Mouse (Mus musculus) fat pad, adult 2 months (tissue): ENCODE data around the gene Zc3hc1.

Experiments used
- DNase-seq: peaks from one replicate; pipeline ENCODE4 v3.0.0-alpha.2; 2011; ENCODE audit warnings: low read depth, low spot score; ENCODE audit errors: extremely low read depth

The Zc3hc1 gene

DNA sequence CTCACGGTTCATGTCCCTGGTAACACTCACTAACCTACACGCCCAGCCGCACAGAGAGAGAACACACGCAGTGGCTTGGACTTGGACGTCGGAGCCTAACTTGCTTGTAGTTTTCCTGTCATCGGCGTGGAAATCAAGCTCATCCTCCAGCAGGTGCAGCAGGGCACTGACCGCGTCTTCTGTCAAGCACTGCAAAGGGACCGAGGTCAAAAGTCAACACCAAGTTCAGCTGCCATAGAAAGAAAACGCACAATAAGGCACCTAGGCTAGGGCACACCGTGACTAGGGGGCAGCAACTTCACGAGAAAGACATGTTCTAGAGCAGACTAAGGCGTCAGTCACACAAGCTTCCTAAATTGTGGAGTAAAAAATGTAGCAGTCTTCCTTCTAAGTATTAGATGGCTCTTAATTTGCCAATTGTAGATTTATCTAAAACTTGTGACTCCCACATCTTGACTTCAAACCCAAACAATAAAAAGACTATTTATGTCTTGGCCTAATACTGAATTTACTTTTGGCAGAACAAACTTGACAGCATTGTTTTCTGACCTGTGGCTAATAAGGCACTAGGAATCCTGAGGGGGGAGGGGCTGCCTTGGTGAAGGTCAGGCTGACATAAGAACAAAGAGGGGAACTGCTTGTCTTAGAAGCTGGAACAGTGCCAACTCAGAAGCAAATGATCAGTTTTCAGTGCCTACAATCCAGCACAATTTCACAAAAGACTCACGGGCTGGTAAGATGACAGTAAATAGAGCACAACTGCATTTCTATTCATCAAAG is 15.9 kb downstream of the Zc3hc1 start:
- no peak for DNase-seq

DNA sequence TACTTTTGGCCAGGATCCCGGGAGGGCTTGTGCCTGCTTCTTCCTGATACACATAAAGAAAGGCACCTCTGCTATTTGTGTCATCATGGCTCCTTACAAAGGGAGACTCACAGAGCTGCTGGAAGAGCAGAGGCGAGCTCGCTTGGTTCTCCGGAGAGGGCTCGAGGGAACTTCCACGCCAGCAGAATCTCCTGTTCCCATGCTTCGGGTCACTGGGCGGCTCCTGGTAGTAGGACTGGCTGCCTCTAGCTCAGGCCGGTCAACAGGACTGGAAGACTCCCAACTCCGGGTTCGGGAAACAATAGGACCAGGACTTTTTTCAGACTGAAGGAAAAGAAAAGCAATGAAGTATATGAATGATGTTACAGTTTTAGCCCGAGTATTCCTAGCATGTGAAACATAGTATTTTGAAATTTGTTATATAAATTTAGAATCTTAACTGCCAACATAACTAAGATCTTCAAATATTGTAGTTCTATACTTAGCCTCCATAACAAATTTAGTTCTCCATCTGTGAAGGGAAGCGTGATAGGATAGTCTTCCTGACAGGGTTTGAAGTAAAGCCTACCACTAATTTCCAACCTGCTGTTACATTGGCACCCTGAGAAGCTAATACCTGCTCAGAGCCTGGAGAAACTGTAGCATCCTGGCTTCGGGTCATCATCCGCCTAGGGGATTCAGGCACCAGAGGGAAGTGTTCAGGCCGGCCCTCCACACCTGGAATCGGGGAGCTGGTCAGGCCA is 18.0 kb downstream of the Zc3hc1 start:
- DNase-seq, result no peak

DNA sequence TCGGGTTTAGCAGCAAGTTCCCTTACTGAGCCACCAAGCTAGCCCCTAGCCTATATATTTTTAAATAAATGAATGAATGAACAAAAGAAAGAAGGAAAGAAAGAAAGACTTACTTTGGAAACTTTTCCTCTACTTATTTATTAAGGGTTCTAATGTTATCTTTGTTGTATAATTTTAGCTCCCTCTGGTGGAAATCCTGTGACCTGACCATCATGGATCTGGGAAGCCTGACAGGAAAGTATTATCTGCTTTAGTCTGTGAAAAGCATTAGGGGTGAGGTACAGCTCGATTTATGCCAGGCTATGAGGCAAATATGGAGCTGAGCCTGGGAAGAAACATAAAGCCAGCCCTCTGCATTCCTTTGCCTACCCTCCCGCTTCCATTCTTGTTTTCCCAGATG is 21.5 kb downstream of the Zc3hc1 start:
- DNase-seq, result no peak

DNA sequence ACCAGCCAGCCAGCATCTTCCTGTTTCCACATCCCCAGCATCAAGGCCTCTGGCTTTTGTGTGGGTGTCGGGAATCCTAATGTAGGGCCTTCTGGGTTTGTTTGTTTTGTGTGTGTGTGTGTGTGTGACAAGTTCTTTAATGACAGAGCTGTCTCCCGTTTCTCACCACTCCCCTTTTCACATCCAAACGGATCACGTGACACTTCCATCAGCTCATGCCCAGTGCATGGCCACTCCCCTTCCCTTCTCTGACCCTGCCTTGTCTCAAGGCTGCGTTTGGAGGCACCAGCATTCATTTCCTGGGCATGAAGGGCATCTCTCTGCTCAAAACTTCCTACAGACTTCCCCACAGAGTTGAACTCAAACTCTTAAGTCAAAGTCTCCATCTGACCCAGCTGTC is 27.0 kb downstream of the Zc3hc1 start:
- DNase-seq, result no peak

DNA sequence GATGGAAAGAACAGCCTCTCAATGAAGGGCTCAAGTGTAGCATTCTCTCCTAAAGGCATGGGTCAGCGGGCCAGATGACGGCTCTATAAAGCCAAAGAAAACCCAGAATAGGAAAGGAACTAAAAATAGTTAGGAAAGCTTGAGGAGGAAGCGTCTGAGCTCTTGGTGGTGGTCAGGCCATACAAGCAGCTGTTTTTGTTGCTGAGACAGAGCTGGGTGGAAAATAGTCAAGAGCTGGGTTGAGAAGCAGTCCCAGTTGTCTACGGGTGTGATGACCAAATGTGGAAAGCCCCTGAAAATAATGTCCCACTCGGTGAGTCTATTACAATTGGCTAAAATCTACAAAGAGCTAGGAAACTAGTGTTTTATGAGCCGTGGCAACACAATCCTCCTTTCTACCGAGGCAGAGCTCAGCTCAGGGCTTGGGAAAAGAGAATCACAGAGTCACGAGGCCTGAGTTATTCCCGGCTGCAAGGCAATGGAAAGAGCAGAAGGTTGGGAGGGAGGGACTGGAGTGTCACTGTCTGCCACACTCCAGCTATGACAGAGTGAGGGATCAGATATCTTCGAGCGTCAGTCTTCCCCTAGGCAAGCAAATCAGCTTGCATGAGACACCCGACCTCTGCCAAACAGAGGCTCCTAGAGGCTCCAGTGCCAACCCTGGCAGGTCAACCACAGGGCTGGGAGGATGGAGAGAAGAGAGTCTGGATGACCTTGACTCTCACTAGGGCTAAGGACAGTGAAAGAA is 30.9 kb downstream of the Zc3hc1 start:
- DNase-seq, result no peak

DNA sequence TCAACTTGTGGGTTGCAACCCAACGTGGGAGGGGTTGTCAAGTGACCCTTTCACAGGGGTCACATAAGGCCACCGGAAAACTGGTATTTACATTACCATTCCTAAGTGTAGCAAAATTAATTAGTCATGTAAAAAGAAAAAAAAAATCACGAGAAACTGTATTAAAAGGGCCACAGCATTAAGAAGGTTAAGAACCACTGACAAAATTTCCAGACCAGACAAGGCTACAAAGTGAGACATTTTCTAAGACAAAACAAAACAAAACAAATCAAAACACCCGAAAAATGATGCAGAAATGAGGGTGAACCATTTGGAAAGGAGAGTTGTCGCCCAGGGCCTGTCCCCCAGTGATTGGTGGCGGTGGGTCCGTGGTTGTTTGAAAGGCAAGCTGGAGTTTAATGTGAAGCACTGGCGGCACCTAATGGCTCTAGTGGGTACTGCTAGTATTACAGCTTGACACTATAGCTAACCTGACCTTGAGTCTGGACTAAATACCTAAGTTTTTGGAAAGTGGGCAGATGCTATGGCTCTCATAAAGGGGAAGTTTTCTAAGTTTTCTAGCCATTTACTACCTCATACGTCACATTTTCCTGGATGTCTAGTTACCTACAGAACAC is 33.2 kb downstream of the Zc3hc1 start:
- DNase-seq, result no peak

DNA sequence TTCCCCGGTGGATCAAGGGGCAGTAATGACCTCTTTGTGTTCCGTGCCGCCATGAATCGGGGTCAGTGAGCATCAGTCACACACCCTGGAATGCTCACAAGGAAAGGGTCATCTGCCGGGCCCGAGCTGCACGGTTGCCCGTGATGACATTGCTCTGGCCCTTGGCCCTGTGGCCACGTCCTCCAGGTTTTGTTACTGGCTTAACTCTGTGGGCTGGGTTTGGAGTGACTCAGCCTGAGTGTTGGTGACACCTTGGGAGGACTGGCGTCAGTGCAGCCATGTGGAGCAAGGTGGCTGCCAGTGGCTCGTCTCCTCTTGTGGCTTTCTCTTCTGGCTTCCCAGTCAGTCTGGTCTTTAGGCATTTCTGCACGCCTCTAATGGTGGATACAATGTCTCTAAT is 34.1 kb downstream of the Zc3hc1 start:
- no peak for DNase-seq

DNA sequence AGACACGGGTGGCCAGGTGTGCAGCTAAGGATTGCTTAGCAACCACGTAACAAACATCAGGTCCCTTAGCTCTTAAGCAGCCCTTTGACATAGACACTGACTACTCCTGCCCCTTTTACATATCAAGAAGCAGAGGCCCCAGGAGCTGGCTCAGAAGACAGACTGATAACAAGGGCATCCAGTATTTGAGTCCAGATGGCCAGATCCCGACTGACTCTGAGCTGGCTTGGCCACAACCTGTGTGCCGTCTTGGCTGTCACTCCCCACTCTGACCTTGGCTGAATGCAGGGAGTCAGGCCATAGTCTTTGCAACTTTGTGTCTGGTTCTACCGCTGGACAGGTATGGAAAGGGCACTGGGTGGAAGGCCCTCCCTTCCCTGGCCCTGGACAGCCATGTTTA is 34.7 kb downstream of the Zc3hc1 start:
- no peak for DNase-seq

DNA sequence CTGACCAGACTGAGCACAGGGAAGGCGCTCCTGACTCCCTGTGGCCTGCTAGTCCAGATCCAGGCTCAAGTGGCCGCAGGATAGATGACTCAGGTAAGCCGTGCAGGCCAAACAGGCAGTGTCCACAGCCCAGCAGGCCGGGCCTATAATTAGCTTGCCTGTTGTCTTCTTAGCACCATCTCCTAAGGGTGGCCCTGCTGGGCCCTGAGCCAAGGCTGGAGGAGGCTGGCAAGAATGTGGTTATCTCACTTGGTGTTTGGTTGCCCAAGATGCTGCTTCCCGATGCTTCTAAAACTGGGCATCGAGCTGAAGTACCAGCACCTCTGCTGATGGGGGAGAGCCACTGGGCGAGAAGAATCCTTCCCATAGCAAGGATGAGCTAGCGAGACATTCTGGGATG is 35.1 kb downstream of the Zc3hc1 start:
- DNase-seq, result no peak

DNA sequence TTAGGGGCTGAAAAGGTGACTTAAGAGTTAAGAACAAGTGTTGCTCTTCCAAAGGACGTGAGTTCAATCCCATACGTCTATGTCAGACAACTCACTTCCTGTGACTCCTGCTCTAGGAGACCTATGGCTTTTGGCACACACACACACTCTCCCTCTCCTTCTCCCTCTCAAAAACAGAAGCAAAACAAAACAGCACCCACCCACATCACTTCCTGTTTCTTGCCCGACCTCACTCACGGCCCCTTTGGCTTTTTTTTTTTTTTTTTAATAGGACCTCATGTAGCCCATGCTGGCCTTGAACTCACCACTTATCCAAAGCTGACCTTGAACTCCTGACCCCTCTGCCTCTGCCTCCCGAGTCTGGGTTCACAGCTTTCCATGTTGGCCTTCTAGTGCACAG is 36.1 kb downstream of the Zc3hc1 start:
- no peak for DNase-seq

DNA sequence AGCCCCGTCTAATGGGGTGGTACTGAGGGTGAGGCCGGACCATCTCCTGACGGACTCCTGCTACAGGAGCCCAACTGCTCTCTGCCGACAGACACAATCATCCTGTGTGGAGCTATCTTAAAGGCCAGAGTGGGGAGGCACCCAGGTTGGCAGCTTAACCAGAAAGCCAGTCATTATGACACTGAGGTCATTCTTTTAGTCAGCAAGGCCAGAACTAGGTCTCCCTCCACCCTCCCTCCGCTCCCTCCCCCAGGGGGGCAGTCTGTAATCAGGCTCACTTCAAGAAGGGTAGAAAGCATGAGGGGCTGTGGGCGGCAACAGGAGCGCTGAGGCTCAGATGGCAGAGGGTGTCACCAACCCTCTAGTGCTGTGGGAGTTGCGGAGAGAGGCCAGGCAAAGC is 37.2 kb downstream of the Zc3hc1 start:
- no peak for DNase-seq

DNA sequence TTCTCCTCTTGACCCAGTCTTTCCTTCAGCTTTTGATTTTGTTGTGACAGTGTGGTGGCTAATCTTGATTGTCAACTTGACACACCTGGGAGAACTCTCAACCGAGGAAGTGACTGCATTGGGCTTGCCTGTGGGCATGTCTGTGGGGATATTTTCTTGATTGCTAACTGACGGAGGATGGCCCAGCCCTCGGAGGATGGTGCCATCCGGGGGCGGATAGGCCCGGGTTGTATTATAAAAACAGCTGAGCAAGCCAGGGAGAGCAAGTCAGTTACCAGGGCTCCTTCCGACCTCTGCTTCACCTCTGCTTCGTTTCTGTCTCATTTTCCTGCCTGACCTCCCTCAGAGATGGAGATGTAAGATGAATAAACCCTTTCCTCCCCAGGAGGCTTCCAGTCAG is 38.1 kb downstream of the Zc3hc1 start:
- no peak for DNase-seq

DNA sequence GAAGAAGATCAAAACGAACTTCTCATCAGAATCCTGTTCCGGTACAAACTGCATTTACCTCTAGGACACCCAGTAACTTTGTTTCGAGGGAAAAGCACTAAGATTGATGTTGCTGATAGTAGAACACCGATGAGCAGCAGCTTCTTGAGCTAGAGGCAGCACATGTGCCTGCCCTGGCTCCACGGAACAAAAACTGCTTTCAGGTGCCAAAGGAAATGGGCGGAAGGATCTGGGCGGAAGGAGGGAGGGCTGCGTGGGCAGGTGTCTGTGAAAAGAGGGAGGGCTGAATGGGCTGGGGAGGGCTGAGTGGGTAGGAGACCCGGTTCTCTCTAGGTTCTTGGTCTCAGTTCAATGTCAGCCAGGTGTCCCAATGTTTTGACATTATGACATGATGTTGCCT is 39.5 kb downstream of the Zc3hc1 start:
- DNase-seq, result peak; percentile 81

DNA sequence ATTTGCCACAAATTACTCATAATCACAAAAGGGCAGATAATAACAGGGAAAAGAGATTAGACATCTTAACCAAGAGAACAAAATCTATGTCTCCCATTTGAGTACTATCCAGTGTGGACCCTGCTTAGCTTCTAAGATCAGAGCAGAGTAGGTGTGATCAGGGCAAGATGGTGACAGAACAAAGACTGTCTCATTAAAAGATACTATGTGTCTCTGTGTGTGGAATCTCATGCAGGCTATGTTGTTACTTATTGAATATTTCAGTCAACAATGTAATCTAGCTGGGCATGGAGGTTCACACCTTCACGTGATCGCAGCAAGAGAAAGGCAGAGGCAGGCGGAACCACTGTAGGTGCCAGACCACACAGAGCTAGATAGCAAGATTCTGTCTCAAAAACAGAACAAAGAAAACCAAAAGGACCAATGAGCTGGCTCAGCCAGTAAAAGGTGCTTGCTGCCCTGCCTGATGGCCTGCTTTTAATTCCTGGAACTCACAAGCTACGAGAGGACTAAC is 43.5 kb downstream of the Zc3hc1 start:
- DNase-seq, result no peak

DNA sequence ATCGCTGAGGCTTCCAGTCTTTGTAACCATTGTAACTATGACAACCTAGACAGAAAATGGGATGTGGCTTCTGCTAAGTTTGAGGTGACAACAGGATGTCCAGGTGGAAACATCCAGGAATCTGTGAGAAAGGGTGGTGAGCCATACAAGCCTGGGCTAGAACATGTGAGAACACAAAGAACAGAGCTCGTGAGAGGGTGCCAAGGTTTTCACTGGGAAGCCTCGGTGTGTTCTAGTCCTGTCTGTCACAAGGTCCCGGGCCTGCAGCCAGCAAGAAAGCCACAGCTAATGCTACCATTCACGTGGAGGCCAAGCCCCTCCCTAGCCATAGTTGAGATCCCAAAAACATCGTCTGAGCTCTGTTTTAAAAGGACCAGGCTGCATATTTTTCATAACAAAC is 44.1 kb downstream of the Zc3hc1 start:
- peak; percentile 89 for DNase-seq

DNA sequence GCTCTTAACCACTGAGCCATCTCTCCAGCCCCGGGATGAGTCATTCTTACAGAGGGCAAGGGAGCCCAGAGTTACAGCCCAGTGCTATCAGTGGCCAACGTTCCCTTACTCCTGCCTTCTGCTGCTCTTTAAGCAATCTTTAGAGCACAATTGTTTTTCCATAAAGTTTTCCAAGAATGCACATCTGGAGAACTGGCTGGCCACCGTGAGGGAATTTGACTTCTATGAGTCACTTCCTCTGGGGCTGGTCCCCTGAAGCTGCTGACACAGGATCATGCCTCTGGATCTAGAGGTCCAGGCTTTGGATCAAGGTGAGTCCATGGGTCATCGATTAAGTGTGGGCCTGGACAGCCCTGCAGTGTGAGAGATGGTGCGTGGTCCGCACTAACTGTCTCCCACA is 46.8 kb downstream of the Zc3hc1 start:
- no peak for DNase-seq

DNA sequence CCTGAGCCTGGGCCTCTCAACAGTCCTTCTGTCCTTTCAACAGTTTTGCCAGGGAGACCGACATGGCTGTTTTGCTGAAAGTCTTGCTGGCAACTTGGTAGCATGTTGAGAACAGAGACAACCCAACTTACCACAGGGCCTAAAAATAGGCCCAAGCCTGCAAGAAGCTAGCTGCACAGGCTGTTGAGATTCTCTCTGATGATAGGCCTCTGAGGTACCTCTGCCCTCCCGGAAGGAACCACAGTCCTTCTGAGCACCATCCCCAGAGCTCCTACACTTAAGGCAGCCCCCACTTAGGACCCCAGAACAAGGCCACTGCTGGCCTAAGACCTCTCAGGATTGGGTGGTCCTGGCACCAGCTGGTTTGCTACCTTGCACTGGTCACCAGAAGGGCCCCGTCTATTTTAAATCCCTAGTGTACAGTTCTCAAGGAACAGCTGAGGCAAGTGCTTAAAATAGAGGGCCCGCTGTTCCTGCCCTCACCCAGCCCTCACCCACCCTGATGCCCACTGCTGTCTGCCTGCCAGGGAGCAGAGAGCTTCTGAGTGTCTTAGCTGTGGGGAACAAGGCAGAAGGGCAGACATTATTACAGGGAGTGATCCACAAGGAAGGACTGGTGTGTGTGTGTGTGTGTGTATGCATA is 50.5 kb downstream of the Zc3hc1 start:
- no peak for DNase-seq

DNA sequence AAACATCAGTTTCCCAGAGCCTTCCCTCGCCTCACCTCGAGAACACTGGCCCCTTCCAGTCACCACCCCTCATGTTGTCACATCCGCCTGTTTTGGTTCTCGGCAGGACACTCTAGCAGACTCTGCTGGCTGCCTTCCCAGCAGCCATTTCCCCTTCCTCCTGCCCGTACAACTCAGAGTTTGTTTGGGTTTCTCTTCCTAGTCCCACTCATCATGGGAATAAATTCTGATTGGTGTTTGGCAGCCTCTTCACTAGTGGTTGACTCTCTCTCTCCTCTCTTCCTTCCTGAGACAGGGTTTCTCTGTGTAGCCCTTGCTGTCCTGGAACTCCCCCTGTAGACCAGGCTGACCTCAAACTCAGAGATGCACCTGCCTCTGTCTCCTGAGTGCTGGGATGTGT is 53.9 kb downstream of the Zc3hc1 start:
- DNase-seq, result no peak

DNA sequence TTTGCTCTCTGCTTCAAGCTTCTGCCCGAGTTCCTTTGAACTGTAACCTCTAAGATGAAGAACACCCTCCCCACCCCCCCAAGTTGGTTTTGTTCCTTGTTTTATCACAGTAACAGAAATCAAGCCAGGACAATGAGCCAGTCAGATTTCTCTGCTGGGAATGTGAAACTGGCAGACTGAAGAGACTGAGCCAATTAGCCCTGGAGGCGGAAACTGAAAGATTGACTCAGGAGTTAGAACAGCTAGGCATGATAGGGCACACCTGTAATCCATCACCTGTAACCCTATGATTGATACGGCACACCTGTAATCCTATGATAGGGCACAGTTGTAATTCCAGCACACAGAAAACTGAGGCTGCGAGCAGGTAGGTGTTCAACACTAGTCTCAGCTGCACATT is 58.6 kb downstream of the Zc3hc1 start:
- DNase-seq, result peak; percentile 84

DNA sequence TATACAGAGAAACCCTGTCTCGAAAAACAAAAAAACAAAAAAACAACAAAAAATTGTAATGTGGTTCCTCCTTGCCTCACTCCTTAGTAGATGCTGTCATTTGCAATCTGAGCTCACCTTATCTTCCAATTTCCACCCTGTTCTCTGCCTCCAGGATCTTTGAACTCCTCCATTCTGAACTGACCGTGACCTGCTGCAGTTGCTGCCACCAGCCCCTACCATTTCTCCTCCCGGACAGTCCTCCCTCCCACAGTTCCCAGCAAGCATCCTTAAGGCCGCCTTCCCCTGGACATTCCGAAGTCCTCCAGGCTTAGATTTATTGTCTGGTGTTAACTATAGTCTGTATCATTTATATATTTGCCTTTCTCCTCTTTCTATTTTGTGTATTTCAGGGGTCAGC is 60.1 kb downstream of the Zc3hc1 start:
- DNase-seq, result no peak
